Mouse (Mus musculus) forebrain, embryonic 13.5 days (tissue): ENCODE data around the gene Mtmr12. TPM values are rescaled to one million over a fixed set of nuclear protein-coding genes. Genes with fewer than 3 reads are reported as not detected.

ENCODE experiments used
- ATAC-seq: fragments of 200-750 bp; cut with Nextera tagmentation; 2 replicates; pipeline ENCODE4 v1.8.0; 2017
- H3K27ac ChIP-seq: fragments of 300-500 bp; sonication (generic); 2 replicates; pipeline ENCODE4 v1.5.1; 2015; ENCODE audit warnings: inconsistent platforms, mild to moderate bottlenecking, moderate library complexity
- H3K27me3 ChIP-seq: fragments of 300-500 bp; sonication (generic); 2 replicates; pipeline ENCODE4 v1.6.1; 2015; ENCODE audit warnings: mild to moderate bottlenecking, inconsistent platforms
- H3K36me3 ChIP-seq: fragments of 300-500 bp; sonication (generic); 2 replicates; pipeline ENCODE4 v1.6.1; 2015; ENCODE audit warnings: mild to moderate bottlenecking, inconsistent platforms; ENCODE audit not compliant: poor library complexity, severe bottlenecking
- H3K4me1 ChIP-seq: fragments of 300-500 bp; sonication (generic); 2 replicates; pipeline ENCODE4 v1.6.1; 2015; ENCODE audit warnings: inconsistent platforms
- H3K4me2 ChIP-seq: fragments of 300-500 bp; sonication (generic); 2 replicates; pipeline ENCODE4 v1.6.1; 2015; ENCODE audit warnings: inconsistent platforms, mild to moderate bottlenecking, moderate library complexity
- H3K4me3 ChIP-seq: fragments of 300-500 bp; sonication (generic); 2 replicates; pipeline ENCODE4 v1.5.1; 2015; ENCODE audit warnings: mild to moderate bottlenecking, inconsistent platforms
- H3K9ac ChIP-seq: fragments of 300-500 bp; sonication (generic); 2 replicates; pipeline ENCODE4 v1.6.1; 2015; ENCODE audit warnings: mild to moderate bottlenecking, inconsistent platforms
- H3K9me3 ChIP-seq: fragments of 300-500 bp; sonication (generic); replicated peaks from 2 replicates; pipeline ENCODE4 v1.6.1; 2016; ENCODE audit warnings: inconsistent platforms
- WGBS: fragments of 180-500 bp; shearing (Covaris S2); methylation state at CpG from one replicate; pipeline ENCODE4 v1.1.7; 2015; 5-methylcytosine and 5-hydroxymethylcytosine counted together
- polyA plus RNA-seq: library from polyadenylated mRNA; unstranded; fragments of >200 nt; fragmentation: Nextera tagmentation; extraction: Ambion mirVana; gene quantifications from 2 replicates; pipeline ENCODE4 v1.2.1, GENCODE M21; 2015

Gene Mtmr12
- polyA plus RNA-seq, 1 experiment from 2014 or later, result 10.3 TPM

GRCm38 (mm10) chr15:12271340-12271739 lies 66.5 kb downstream of the Mtmr12 start:
- no peak overlapping the region for H3K4me3 ChIP-seq
- no peaks in the 10 kb centered on the region for H3K27me3 ChIP-seq
- 0 out of 2 replicates have a peak, but pooled peaks cover 5% of the 10 kb centered on the region for H3K4me1 ChIP-seq
- H3K36me3 ChIP-seq, result peaks cover 45% of the 10 kb centered on the region
- no peak for ATAC-seq
- no peak overlapping the region for H3K27ac ChIP-seq
- H3K9me3 ChIP-seq, result no peaks in the 10 kb centered on the region
- WGBS, result 93% methylated on average over 9 of the region's 9 CpGs
- H3K9ac ChIP-seq, result no peak overlapping the region
- H3K4me2 ChIP-seq, result no peak overlapping the region

- Histone ChIP-seq H3K4me2 (no peak overlapping the region), H3K4me3 (no peak overlapping the region), H3K27ac (no peak overlapping the region), H3K4me1 (0 out of 2 replicates have a peak, but pooled peaks cover 5% of the 10 kb centered on the region), H3K27me3 (no peaks in the 10 kb centered on the region), H3K36me3 (peaks cover 24% of the 10 kb centered on the region), H3K9me3 (no peaks in the 10 kb centered on the region), H3K9ac (no peak overlapping the region)
- 85% methylated on average over 12 of the region's 12 CpGs for WGBS
- peak; percentile 51; the same call in 1 of the 2 replicates for ATAC-seq
These were observed 68.7 kb downstream of the Mtmr12 start for GRCm38 (mm10) chr15:12273325-12274052.

- no peak overlapping the region for H3K27ac ChIP-seq
- H3K9ac ChIP-seq, result no peak overlapping the region
- no peaks in the 10 kb centered on the region for H3K9me3 ChIP-seq
- H3K4me3 ChIP-seq, result no peak overlapping the region
- no peak overlapping the region for H3K4me2 ChIP-seq
- peaks cover 21% of the 10 kb centered on the region for H3K36me3 ChIP-seq
- ATAC-seq, result peak; percentile 55
- H3K27me3 ChIP-seq, result no peaks in the 10 kb centered on the region
- WGBS, result 64% methylated on average over 4 of the region's 4 CpGs
- H3K4me1 ChIP-seq, result 0 out of 2 replicates have a peak, but pooled peaks cover 5% of the 10 kb centered on the region
These were observed 69.4 kb downstream of the Mtmr12 start for GRCm38 (mm10) chr15:12274053-12274769.

- Histone ChIP-seq H3K9me3 (no peaks in the 10 kb centered on the region), H3K4me1 (0 out of 2 replicates have a peak, but pooled peaks cover 5% of the 10 kb centered on the region), H3K4me2 (no peak overlapping the region), H3K4me3 (no peak overlapping the region), H3K9ac (no peak overlapping the region), H3K27ac (no peak overlapping the region), H3K36me3 (peaks cover 13% of the 10 kb centered on the region), H3K27me3 (no peaks in the 10 kb centered on the region)
- no peak for ATAC-seq
- WGBS, result 80% methylated on average over 4 of the region's 4 CpGs
These were observed 70.3 kb downstream of the Mtmr12 start for GRCm38 (mm10) chr15:12275091-12275623.

GRCm38 (mm10) chr15:12279816-12280215 lies 75.0 kb downstream of the Mtmr12 start:
- H3K9me3 ChIP-seq, result no peaks in the 10 kb centered on the region
- no peaks in the 10 kb centered on the region for H3K36me3 ChIP-seq
- no peak overlapping the region for H3K4me2 ChIP-seq
- no peaks in the 10 kb centered on the region for H3K27me3 ChIP-seq
- 90% methylated on average over 1 of the region's 1 CpGs for WGBS
- no peak overlapping the region for H3K4me3 ChIP-seq
- ATAC-seq, result no peak
- H3K4me1 ChIP-seq, result no peaks in the 10 kb centered on the region
- no peak overlapping the region for H3K27ac ChIP-seq
- H3K9ac ChIP-seq, result no peak overlapping the region

- no peaks in the 10 kb centered on the region for H3K27me3 ChIP-seq
- no peaks in the 10 kb centered on the region for H3K36me3 ChIP-seq
- H3K4me1 ChIP-seq, result no peaks in the 10 kb centered on the region
- H3K9me3 ChIP-seq, result no peaks in the 10 kb centered on the region
- no peak overlapping the region for H3K9ac ChIP-seq
- ATAC-seq, result no peak
- no peak overlapping the region for H3K4me3 ChIP-seq
- 91% methylated on average over 6 of the region's 6 CpGs for WGBS
- H3K27ac ChIP-seq, result no peak overlapping the region
- no peak overlapping the region for H3K4me2 ChIP-seq
These were observed 80.1 kb downstream of the Mtmr12 start for GRCm38 (mm10) chr15:12284794-12285534.

GRCm38 (mm10) chr15:12285535-12285809 lies 80.6 kb downstream of the Mtmr12 start:
- no peak overlapping the region for H3K9ac ChIP-seq
- H3K9me3 ChIP-seq, result no peaks in the 10 kb centered on the region
- 88% methylated on average over 5 of the region's 5 CpGs for WGBS
- H3K27ac ChIP-seq, result no peak overlapping the region
- H3K4me3 ChIP-seq, result no peak overlapping the region
- no peak for ATAC-seq
- no peaks in the 10 kb centered on the region for H3K27me3 ChIP-seq
- no peaks in the 10 kb centered on the region for H3K4me1 ChIP-seq
- no peak overlapping the region for H3K4me2 ChIP-seq
- no peaks in the 10 kb centered on the region for H3K36me3 ChIP-seq

- H3K27me3 ChIP-seq, result no peaks in the 10 kb centered on the region
- H3K9me3 ChIP-seq, result no peaks in the 10 kb centered on the region
- no peak overlapping the region for H3K4me2 ChIP-seq
- H3K9ac ChIP-seq, result no peak overlapping the region
- no peak overlapping the region for H3K27ac ChIP-seq
- no peak overlapping the region for H3K4me3 ChIP-seq
- no peaks in the 10 kb centered on the region for H3K36me3 ChIP-seq
- 90% methylated on average over 7 of the region's 7 CpGs for WGBS
- no peaks in the 10 kb centered on the region for H3K4me1 ChIP-seq
- no peak for ATAC-seq
These were observed 85.5 kb downstream of the Mtmr12 start for GRCm38 (mm10) chr15:12290330-12290729.

- no peak overlapping the region for H3K4me3 ChIP-seq
- H3K36me3 ChIP-seq, result no peaks in the 10 kb centered on the region
- H3K4me2 ChIP-seq, result no peak overlapping the region
- no peaks in the 10 kb centered on the region for H3K4me1 ChIP-seq
- H3K9ac ChIP-seq, result no peak overlapping the region
- 92% methylated on average over 2 of the region's 2 CpGs for WGBS
- no peak for ATAC-seq
- H3K27ac ChIP-seq, result no peak overlapping the region
- H3K27me3 ChIP-seq, result no peaks in the 10 kb centered on the region
- H3K9me3 ChIP-seq, result no peaks in the 10 kb centered on the region
These were observed 86.9 kb downstream of the Mtmr12 start for GRCm38 (mm10) chr15:12291757-12292156.

- WGBS, result 75% methylated on average over 2 of the region's 2 CpGs
- H3K4me1 ChIP-seq, result no peaks in the 10 kb centered on the region
- H3K9me3 ChIP-seq, result no peaks in the 10 kb centered on the region
- H3K27ac ChIP-seq, result no peak overlapping the region
- no peak overlapping the region for H3K9ac ChIP-seq
- H3K36me3 ChIP-seq, result no peaks in the 10 kb centered on the region
- no peak for ATAC-seq
- no peak overlapping the region for H3K4me2 ChIP-seq
- H3K27me3 ChIP-seq, result no peaks in the 10 kb centered on the region
- no peak overlapping the region for H3K4me3 ChIP-seq
These were observed 91.4 kb downstream of the Mtmr12 start for GRCm38 (mm10) chr15:12296228-12296627.

GRCm38 (mm10) chr15:12298231-12298737 lies 93.5 kb downstream of the Mtmr12 start:
- no peak overlapping the region for H3K9ac ChIP-seq
- H3K27ac ChIP-seq, result no peak overlapping the region
- WGBS, result 88% methylated on average over 7 of the region's 7 CpGs
- H3K36me3 ChIP-seq, result no peaks in the 10 kb centered on the region
- no peaks in the 10 kb centered on the region for H3K4me1 ChIP-seq
- H3K27me3 ChIP-seq, result no peaks in the 10 kb centered on the region
- ATAC-seq, result no peak
- no peak overlapping the region for H3K4me3 ChIP-seq
- H3K9me3 ChIP-seq, result no peaks in the 10 kb centered on the region
- no peak overlapping the region for H3K4me2 ChIP-seq

- ATAC-seq, result no peak
- H3K4me1 ChIP-seq, result no peaks in the 10 kb centered on the region
- WGBS, result 84% methylated on average over 4 of the region's 6 CpGs
- H3K9ac ChIP-seq, result no peak overlapping the region
- H3K4me3 ChIP-seq, result no peak overlapping the region
- no peaks in the 10 kb centered on the region for H3K9me3 ChIP-seq
- H3K27me3 ChIP-seq, result no peaks in the 10 kb centered on the region
- no peaks in the 10 kb centered on the region for H3K36me3 ChIP-seq
- no peak overlapping the region for H3K27ac ChIP-seq
- no peak overlapping the region for H3K4me2 ChIP-seq
These were observed 96.9 kb downstream of the Mtmr12 start for GRCm38 (mm10) chr15:12301771-12302170.
